Mouse (Mus musculus): ENCODE data around the gene Grpel1. TPM values are rescaled to one million over a fixed set of nuclear protein-coding genes. Genes with fewer than 3 reads are reported as not detected.

Gene Grpel1
- 24.0 and 28.1 TPM in 2 replicates for polyA plus RNA-seq (2012; rRNA removed)

GRCm38 (mm10) chr5:36464709-36465661, at the start of gene Grpel1:
Gene Grpel1 (plus strand): TSS chr5:36464998.

GRCm38 (mm10) chr5:36484171-36484990, 19.6 kb downstream of the Grpel1 start, which contains the start of the genes Tada2b and Ccdc96:
Gene Tada2b (minus strand): TSS chr5:36484285.
Gene Ccdc96 (plus strand): TSS chr5:36484588.

Other genes starting within 250 kb of the Grpel1 start
- gene Sorcs2, start 66.9 kb upstream of the Grpel1 start, polyA plus RNA-seq (2012; rRNA removed), result 6.5 and 11.2 TPM in 2 replicates
- 12.8 and 13.0 TPM in 2 replicates for gene Tada2b, start 19.3 kb downstream of the Grpel1 start, polyA plus RNA-seq (2012; rRNA removed)
- 2.4 and 5.4 TPM in 2 replicates for gene Ccdc96, start 19.6 kb downstream of the Grpel1 start, polyA plus RNA-seq (2012; rRNA removed)
- 40.7 and 48.2 TPM in 2 replicates for gene Tbc1d14, start 128.3 kb downstream of the Grpel1 start, polyA plus RNA-seq (2012; rRNA removed)
- 32.2 and 35.9 TPM in 2 replicates for gene D5Ertd579e, start 231.0 kb downstream of the Grpel1 start, polyA plus RNA-seq (2012; rRNA removed)

All from central nervous system, embryonic 11.5 days (tissue).